Mouse (Mus musculus): ENCODE measurements at regions not wholly inside any gene's neighbourhood (a gene's known extent, or its start where the extent isn't known, plus 50 kb on each side); places are given as distances from the start of the nearest gene placed in this dataset.

GRCm38 (mm10) chr11:20935063-20935370 lies 104.2 kb upstream of the Lgalsl start:
- H3K27ac ChIP-seq (ENCODE audit: low read length): no peak overlapping the region
- no peaks in the 10 kb centered on the region for H3K9me3 ChIP-seq (replicated peaks; ENCODE audit: control insufficient read depth, low read length, poor library complexity, severe bottlenecking)
- H3K36me3 ChIP-seq (ENCODE audit: control insufficient read depth, insufficient read depth, low read length): no peaks in the 10 kb centered on the region
- H3K9ac ChIP-seq (ENCODE audit: low read depth, low read length): no peak overlapping the region
- no peak for ATAC-seq
- H3K4me3 ChIP-seq (ENCODE audit: low read depth, low read length): no peak overlapping the region
- no peaks in the 10 kb centered on the region for H3K27me3 ChIP-seq (ENCODE audit: control insufficient read depth, insufficient read depth, low read depth, low read length)
- H3K4me1 ChIP-seq (ENCODE audit: control insufficient read depth, insufficient read depth, low read length): no peaks in the 10 kb centered on the region
- no peak overlapping the region for H3K4me2 ChIP-seq (ENCODE audit: low read length)

GRCm38 (mm10) chr11:20935910-20936309 lies 105.1 kb upstream of the Lgalsl start:
- 82% methylated on average over 2 of the region's 2 CpGs for WGBS
- Histone ChIP-seq H3K27ac (ENCODE audit: low read length) (no peak overlapping the region), H3K4me1 (ENCODE audit: control insufficient read depth, insufficient read depth, low read length) (no peaks in the 10 kb centered on the region), H3K9ac (ENCODE audit: low read depth, low read length) (no peak overlapping the region), H3K27me3 (ENCODE audit: control insufficient read depth, insufficient read depth, low read depth, low read length) (no peaks in the 10 kb centered on the region), H3K4me3 (ENCODE audit: low read depth, low read length) (no peak overlapping the region), H3K9me3 (replicated peaks; ENCODE audit: control insufficient read depth, low read length, poor library complexity, severe bottlenecking) (no peaks in the 10 kb centered on the region), H3K36me3 (ENCODE audit: control insufficient read depth, insufficient read depth, low read length) (no peaks in the 10 kb centered on the region), H3K4me2 (ENCODE audit: low read length) (no peak overlapping the region)
- ATAC-seq: no peak

GRCm38 (mm10) chr11:20936996-20937395 lies 106.1 kb upstream of the Lgalsl start:
- no peaks in the 10 kb centered on the region for H3K4me1 ChIP-seq (ENCODE audit: control insufficient read depth, insufficient read depth, low read length)
- ATAC-seq: no peak
- no peak overlapping the region for H3K27ac ChIP-seq (ENCODE audit: low read length)
- H3K9ac ChIP-seq (ENCODE audit: low read depth, low read length): no peak overlapping the region
- no peaks in the 10 kb centered on the region for H3K27me3 ChIP-seq (ENCODE audit: control insufficient read depth, insufficient read depth, low read depth, low read length)
- no peaks in the 10 kb centered on the region for H3K9me3 ChIP-seq (replicated peaks; ENCODE audit: control insufficient read depth, low read length, poor library complexity, severe bottlenecking)
- WGBS: 91% methylated on average over 1 of the region's 1 CpGs
- no peak overlapping the region for H3K4me2 ChIP-seq (ENCODE audit: low read length)
- H3K36me3 ChIP-seq (ENCODE audit: control insufficient read depth, insufficient read depth, low read length): no peaks in the 10 kb centered on the region
- no peak overlapping the region for H3K4me3 ChIP-seq (ENCODE audit: low read depth, low read length)

- Histone ChIP-seq H3K27ac (ENCODE audit: low read length) (no peak overlapping the region), H3K4me3 (ENCODE audit: low read depth, low read length) (no peak overlapping the region), H3K27me3 (ENCODE audit: control insufficient read depth, insufficient read depth, low read depth, low read length) (no peaks in the 10 kb centered on the region), H3K9ac (ENCODE audit: low read depth, low read length) (no peak overlapping the region), H3K36me3 (ENCODE audit: control insufficient read depth, insufficient read depth, low read length) (no peaks in the 10 kb centered on the region), H3K4me1 (ENCODE audit: control insufficient read depth, insufficient read depth, low read length) (no peaks in the 10 kb centered on the region), H3K9me3 (replicated peaks; ENCODE audit: control insufficient read depth, low read length, poor library complexity, severe bottlenecking) (no peaks in the 10 kb centered on the region), H3K4me2 (ENCODE audit: low read length) (no peak overlapping the region)
- 97% methylated on average over 4 of the region's 4 CpGs for WGBS
- ATAC-seq: no peak
These were observed 107.1 kb upstream of the Lgalsl start for GRCm38 (mm10) chr11:20937942-20938341.

- no peak overlapping the region for H3K4me3 ChIP-seq (ENCODE audit: low read depth, low read length)
- H3K36me3 ChIP-seq (ENCODE audit: control insufficient read depth, insufficient read depth, low read length): no peaks in the 10 kb centered on the region
- H3K27ac ChIP-seq (ENCODE audit: low read length): no peak overlapping the region
- no peaks in the 10 kb centered on the region for H3K27me3 ChIP-seq (ENCODE audit: control insufficient read depth, insufficient read depth, low read depth, low read length)
- no peak overlapping the region for H3K9ac ChIP-seq (ENCODE audit: low read depth, low read length)
- no peaks in the 10 kb centered on the region for H3K9me3 ChIP-seq (replicated peaks; ENCODE audit: control insufficient read depth, low read length, poor library complexity, severe bottlenecking)
- 87% methylated on average over 4 of the region's 4 CpGs for WGBS
- H3K4me1 ChIP-seq (ENCODE audit: control insufficient read depth, insufficient read depth, low read length): no peaks in the 10 kb centered on the region
- no peak for ATAC-seq
- no peak overlapping the region for H3K4me2 ChIP-seq (ENCODE audit: low read length)
These were observed 108.8 kb upstream of the Lgalsl start for GRCm38 (mm10) chr11:20939644-20940043.

GRCm38 (mm10) chr11:20941546-20941945 lies 110.7 kb upstream of the Lgalsl start:
- no peaks in the 10 kb centered on the region for H3K4me1 ChIP-seq (ENCODE audit: control insufficient read depth, insufficient read depth, low read length)
- ATAC-seq: no peak

GRCm38 (mm10) chr11:20955561-20955960 lies 124.7 kb upstream of the Lgalsl start:
- WGBS: 78% methylated on average over 8 of the region's 8 CpGs
- no peaks in the 10 kb centered on the region for H3K9me3 ChIP-seq (replicated peaks; ENCODE audit: control insufficient read depth, low read length, poor library complexity, severe bottlenecking)
- H3K9ac ChIP-seq (ENCODE audit: low read depth, low read length): no peak overlapping the region
- H3K4me1 ChIP-seq (ENCODE audit: control insufficient read depth, insufficient read depth, low read length): no peaks in the 10 kb centered on the region
- H3K27me3 ChIP-seq (ENCODE audit: control insufficient read depth, insufficient read depth, low read depth, low read length): no peaks in the 10 kb centered on the region
- no peaks in the 10 kb centered on the region for H3K36me3 ChIP-seq (ENCODE audit: control insufficient read depth, insufficient read depth, low read length)
- H3K4me3 ChIP-seq (ENCODE audit: low read depth, low read length): no peak overlapping the region
- ATAC-seq: no peak
- H3K27ac ChIP-seq (ENCODE audit: low read length): no peak overlapping the region
- H3K4me2 ChIP-seq (ENCODE audit: low read length): no peak overlapping the region

More at GRCm38 (mm10) chr11:20941546-20941945, 110.7 kb upstream of the Lgalsl start:
- Histone ChIP-seq H3K36me3 (ENCODE audit: control insufficient read depth, insufficient read depth, low read length) (no peaks in the 10 kb centered on the region), H3K27me3 (ENCODE audit: control insufficient read depth, insufficient read depth, low read depth, low read length) (no peaks in the 10 kb centered on the region), H3K4me3 (ENCODE audit: low read depth, low read length) (no peak overlapping the region), H3K27ac (ENCODE audit: low read length) (no peak overlapping the region), H3K4me2 (ENCODE audit: low read length) (no peak overlapping the region), H3K9ac (ENCODE audit: low read depth, low read length) (no peak overlapping the region), H3K9me3 (replicated peaks; ENCODE audit: control insufficient read depth, low read length, poor library complexity, severe bottlenecking) (no peaks in the 10 kb centered on the region)
- 43% methylated on average over 4 of the region's 4 CpGs for WGBS

GRCm38 (mm10) chr11:20957766-20958165 lies 126.9 kb upstream of the Lgalsl start:
- Histone ChIP-seq H3K36me3 (ENCODE audit: control insufficient read depth, insufficient read depth, low read length) (no peaks in the 10 kb centered on the region), H3K27me3 (ENCODE audit: control insufficient read depth, insufficient read depth, low read depth, low read length) (no peaks in the 10 kb centered on the region), H3K4me3 (ENCODE audit: low read depth, low read length) (no peak overlapping the region), H3K27ac (ENCODE audit: low read length) (no peak overlapping the region), H3K4me1 (ENCODE audit: control insufficient read depth, insufficient read depth, low read length) (no peaks in the 10 kb centered on the region), H3K4me2 (ENCODE audit: low read length) (no peak overlapping the region), H3K9me3 (replicated peaks; ENCODE audit: control insufficient read depth, low read length, poor library complexity, severe bottlenecking) (no peaks in the 10 kb centered on the region), H3K9ac (ENCODE audit: low read depth, low read length) (no peak overlapping the region)
- no peak for ATAC-seq
- 46% methylated on average over 2 of the region's 2 CpGs for WGBS

- no peak for ATAC-seq
- WGBS: 16% methylated on average over 5 of the region's 5 CpGs
These were observed 127.4 kb upstream of the Lgalsl start for GRCm38 (mm10) chr11:20958233-20958632.

GRCm38 (mm10) chr11:20960066-20960465 lies 129.2 kb upstream of the Lgalsl start:
- Histone ChIP-seq H3K36me3 (ENCODE audit: control insufficient read depth, insufficient read depth, low read length) (no peaks in the 10 kb centered on the region), H3K4me1 (ENCODE audit: control insufficient read depth, insufficient read depth, low read length) (no peaks in the 10 kb centered on the region), H3K4me2 (ENCODE audit: low read length) (no peak overlapping the region), H3K4me3 (ENCODE audit: low read depth, low read length) (no peak overlapping the region), H3K27ac (ENCODE audit: low read length) (no peak overlapping the region), H3K9me3 (replicated peaks; ENCODE audit: control insufficient read depth, low read length, poor library complexity, severe bottlenecking) (no peaks in the 10 kb centered on the region), H3K27me3 (ENCODE audit: control insufficient read depth, insufficient read depth, low read depth, low read length) (no peaks in the 10 kb centered on the region), H3K9ac (ENCODE audit: low read depth, low read length) (no peak overlapping the region)
- no peak for ATAC-seq
- 42% methylated on average over 2 of the region's 2 CpGs for WGBS

More at GRCm38 (mm10) chr11:20958233-20958632, 127.4 kb upstream of the Lgalsl start:
- Histone ChIP-seq H3K4me3 (ENCODE audit: low read depth, low read length) (no peak overlapping the region), H3K9me3 (replicated peaks; ENCODE audit: control insufficient read depth, low read length, poor library complexity, severe bottlenecking) (no peaks in the 10 kb centered on the region), H3K36me3 (ENCODE audit: control insufficient read depth, insufficient read depth, low read length) (no peaks in the 10 kb centered on the region), H3K9ac (ENCODE audit: low read depth, low read length) (no peak overlapping the region), H3K27me3 (ENCODE audit: control insufficient read depth, insufficient read depth, low read depth, low read length) (no peaks in the 10 kb centered on the region), H3K4me2 (ENCODE audit: low read length) (no peak overlapping the region), H3K4me1 (ENCODE audit: control insufficient read depth, insufficient read depth, low read length) (no peaks in the 10 kb centered on the region), H3K27ac (ENCODE audit: low read length) (no peak overlapping the region)

All from midbrain, embryonic 16.5 days (tissue).